Mouse (Mus musculus) CH12F3 (cell line): Measurements from ENCODE around the gene Trim30a.
"Not testable (repeated sequence)": the region's sequence is repeated elsewhere in the genome, so short reads cannot be mapped to it uniquely, and the experiment has no call there.

Experiments used
- in situ Hi-C: fragments of 300-500 bp; cut with MboI; formaldehyde crosslinking; loops from 2 replicates; pipeline ENCODE4 v1.14.3; 2020; ENCODE audit warnings: low sequenced_read_pairs

The Trim30a gene

GRCm38 (mm10) chr7:104465065-104465744 lies at the start of gene Trim30a:
TSS of gene Trim30a (minus strand) at chr7:104465193.
- in situ Hi-C loops, result no loop called here

DNA sequence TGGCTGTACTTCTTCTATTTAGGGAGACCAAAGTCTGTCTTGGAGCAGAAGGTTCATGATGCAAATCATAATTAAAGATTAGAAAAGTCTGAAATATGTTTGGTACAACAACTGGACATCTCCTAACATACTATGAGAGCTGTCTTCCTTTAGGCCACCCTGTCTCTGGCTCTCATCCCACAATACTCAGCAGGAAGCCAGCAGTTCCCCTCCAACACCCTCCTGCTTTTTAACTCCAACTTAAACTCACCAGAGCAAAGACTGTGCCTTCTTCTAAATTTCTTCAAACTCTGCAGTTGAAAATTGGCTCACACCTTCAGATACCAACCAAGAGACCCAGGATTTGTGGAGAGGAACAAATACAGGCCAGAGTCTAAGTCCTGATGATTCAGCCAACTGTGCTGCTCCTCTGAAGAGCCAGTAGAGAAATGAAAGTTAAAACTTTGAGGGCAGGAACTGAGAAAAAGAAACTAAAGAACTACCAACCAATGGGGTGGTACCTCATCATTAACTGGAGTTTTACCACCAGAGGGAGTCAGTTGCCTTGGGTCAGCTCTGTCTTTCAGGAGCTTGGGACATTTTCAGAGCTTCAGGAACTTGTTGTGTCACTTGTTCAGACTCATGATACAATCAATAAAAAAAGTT lies 42.5 kb upstream of the Trim30a start, which contains the start of gene Trim30d:
Gene Trim30d, minus strand, starts transcription at position 429 of the 645 bp plus-strand sequence.
- in situ Hi-C loops, result not testable (repeated sequence)

GRCm38 (mm10) chr7:104501589-104502371 lies 36.8 kb upstream of the Trim30a start:
- in situ Hi-C loops, result no loop called here

DNA sequence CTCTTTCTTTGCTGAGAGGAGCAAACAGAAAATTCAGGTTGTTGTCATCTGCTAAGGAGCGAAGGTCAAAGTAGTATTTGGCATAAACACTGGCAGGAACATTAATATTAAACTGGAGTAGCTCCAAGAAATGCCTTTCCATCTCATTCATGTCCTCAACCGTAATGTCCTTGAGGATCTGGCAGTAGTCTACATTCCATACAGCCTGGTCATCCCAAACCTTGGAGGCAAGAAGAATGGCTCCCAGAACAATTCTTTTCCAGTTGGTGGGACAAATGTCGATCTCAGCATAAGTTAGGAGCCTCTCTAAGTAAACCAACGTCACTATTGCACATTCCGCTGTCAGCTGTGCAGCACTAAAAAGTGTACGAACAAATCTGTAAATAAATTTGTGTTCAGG lies 36.2 kb upstream of the Trim30a start:
- in situ Hi-C loops, result not testable (repeated sequence)

GRCm38 (mm10) chr7:104499464-104499863 lies 34.5 kb upstream of the Trim30a start:
- in situ Hi-C loops, result not testable (repeated sequence)

GRCm38 (mm10) chr7:104445961-104446645 lies 18.9 kb downstream of the Trim30a start:
- in situ Hi-C loops, result no loop called here

GRCm38 (mm10) chr7:104404460-104404950 lies 60.5 kb downstream of the Trim30a start:
- in situ Hi-C loops, result no loop called here

GRCm38 (mm10) chr7:104401140-104401539 lies 63.9 kb downstream of the Trim30a start:
- in situ Hi-C loops, result no loop called here

- in situ Hi-C loops, result no loop called here
These were observed 64.3 kb downstream of the Trim30a start, which contains the start of gene Trim30c for GRCm38 (mm10) chr7:104400698-104401097. TSS of gene Trim30c (minus strand) at chr7:104400837.

- in situ Hi-C loops, result no loop called here
These were observed 66.5 kb downstream of the Trim30a start for GRCm38 (mm10) chr7:104398492-104398891.

GRCm38 (mm10) chr7:104369736-104370414 lies 95.1 kb downstream of the Trim30a start, which contains the start of gene Trim30b:
TSS of gene Trim30b (minus strand) at chr7:104369884.
- in situ Hi-C loops, result no loop called here

DNA sequence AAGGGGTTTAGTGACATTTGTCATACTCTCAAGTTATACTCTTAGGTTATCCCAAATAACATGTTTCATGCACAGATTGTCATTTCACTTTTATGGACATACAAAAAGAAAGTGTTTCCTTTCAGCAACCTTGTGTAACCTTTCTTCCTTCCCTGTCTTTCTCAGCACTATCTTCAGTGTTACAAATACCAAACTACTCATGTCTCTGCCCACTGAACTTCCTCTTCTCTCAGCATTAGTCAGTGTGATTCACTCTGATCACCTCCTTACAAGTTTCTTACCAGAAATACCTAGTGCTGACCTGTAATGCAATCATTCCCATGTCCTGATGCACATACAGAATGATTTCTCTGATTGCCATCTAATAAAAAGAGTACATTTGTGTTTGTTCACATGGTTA lies 98.7 kb downstream of the Trim30a start:
- in situ Hi-C loops, result no loop called here
